Mouse (Mus musculus) C2C12 (cell line): ENCODE measurements at regions not wholly inside any gene's neighbourhood (a gene's known extent, or its start where the extent isn't known, plus 50 kb on each side); places are given as distances from the start of the nearest gene placed in this dataset.

Source experiments
- CTCF ChIP-seq: IDR thresholded peaks from one replicate; pipeline ENCODE4 v1.5.1; 2011; ENCODE audit not compliant: control insufficient read depth, insufficient read depth, insufficient read length
- FOSL1 ChIP-seq: IDR thresholded peaks from one replicate; pipeline ENCODE4 v1.8.0; 2011; ENCODE audit warnings: mild to moderate bottlenecking, low read length; ENCODE audit not compliant: poor library complexity, insufficient read depth, severe bottlenecking
- MYOD1 ChIP-seq: IDR thresholded peaks from one replicate; pipeline ENCODE4 v1.6.1; 2011; ENCODE audit warnings: low read depth; ENCODE audit not compliant: control insufficient read depth, insufficient read length

DNA sequence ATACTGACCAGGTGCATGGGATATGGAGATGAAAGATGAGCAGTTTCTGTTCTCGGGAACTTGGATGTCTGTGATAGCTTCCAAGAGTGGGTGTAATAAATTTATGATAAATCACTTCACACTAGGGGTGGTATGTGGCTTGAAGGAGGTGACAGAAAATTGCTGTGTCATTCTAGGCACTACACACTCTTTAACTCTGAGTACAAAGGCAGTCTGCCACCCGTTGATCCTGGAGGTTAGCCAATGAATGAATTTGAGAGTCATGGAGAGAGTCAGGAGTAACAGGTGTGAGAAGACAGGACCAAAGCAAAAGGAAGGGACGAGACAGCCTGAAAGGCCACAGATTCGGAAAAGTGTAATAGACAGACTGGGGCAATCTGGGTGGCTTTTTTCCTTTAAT is 54.7 kb upstream of the Bmper start:
- TF ChIP-seq CTCF: no peak
- TF ChIP-seq FOSL1: no peak
- TF ChIP-seq MYOD1: peak; percentile 64
